Mouse (Mus musculus): Measurements from ENCODE around the gene Gm10277.

Gene Gm10277

GRCm38 (mm10) chr11:77800491-77800868 is 12.9 kb upstream of the Gm10277 start:
- ATAC-seq (ENCODE audit: low TSS enrichment): peak; percentile 69

GRCm38 (mm10) chr11:77795216-77795615 is 7.7 kb upstream of the Gm10277 start:
- ATAC-seq (ENCODE audit: low TSS enrichment): peak; percentile 25; the same call in 1 of the 2 replicates

DNA sequence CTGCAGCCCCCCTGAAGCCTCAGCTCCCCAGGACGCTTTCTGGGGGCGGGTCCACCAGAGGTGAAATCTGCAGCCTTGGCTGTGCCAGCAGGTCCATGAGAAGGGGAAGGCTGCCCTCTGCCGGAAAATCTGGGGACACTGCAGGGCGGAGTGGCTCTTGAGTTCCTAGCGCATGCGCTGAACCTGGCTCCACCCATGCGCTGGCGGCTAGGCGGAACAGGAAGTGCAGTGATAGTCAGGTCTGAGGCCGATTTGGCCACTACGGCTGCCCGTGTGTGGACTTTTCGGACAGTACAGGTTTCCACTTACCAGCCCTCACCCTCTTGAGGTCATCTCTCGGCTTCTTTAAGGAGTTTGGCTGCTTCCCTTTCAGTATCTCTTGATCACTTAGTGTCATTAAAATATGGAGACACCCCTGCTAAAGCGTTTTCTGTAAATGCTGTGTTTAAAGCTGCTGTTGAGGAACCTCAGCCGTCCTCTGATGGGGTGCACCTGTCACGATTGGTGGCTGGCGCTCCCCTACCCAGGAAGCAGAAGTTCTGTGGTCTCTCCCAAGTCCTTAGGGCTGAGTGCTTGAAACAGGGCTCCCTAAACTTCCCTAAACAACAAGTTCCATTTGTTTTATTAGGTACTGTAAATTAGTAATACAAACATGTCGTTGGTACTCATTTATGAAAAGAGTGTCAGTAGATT is 5.8 kb upstream of the Gm10277 start:
- peak; percentile 85 for ATAC-seq (ENCODE audit: low TSS enrichment)

- no peak for ATAC-seq (ENCODE audit: low TSS enrichment)
These were observed 5.0 kb upstream of the Gm10277 start for GRCm38 (mm10) chr11:77792566-77792909.

GRCm38 (mm10) chr11:77791752-77792565 is 4.4 kb upstream of the Gm10277 start:
- ATAC-seq (ENCODE audit: low TSS enrichment): no peak

GRCm38 (mm10) chr11:77791241-77791727 is 3.7 kb upstream of the Gm10277 start:
- no peak for ATAC-seq (ENCODE audit: low TSS enrichment)

- ATAC-seq (ENCODE audit: low TSS enrichment): no peak
These were observed 2.7 kb upstream of the Gm10277 start for GRCm38 (mm10) chr11:77790286-77790685.

GRCm38 (mm10) chr11:77789512-77789911 is 2.0 kb upstream of the Gm10277 start:
- no peak for ATAC-seq (ENCODE audit: low TSS enrichment)

DNA sequence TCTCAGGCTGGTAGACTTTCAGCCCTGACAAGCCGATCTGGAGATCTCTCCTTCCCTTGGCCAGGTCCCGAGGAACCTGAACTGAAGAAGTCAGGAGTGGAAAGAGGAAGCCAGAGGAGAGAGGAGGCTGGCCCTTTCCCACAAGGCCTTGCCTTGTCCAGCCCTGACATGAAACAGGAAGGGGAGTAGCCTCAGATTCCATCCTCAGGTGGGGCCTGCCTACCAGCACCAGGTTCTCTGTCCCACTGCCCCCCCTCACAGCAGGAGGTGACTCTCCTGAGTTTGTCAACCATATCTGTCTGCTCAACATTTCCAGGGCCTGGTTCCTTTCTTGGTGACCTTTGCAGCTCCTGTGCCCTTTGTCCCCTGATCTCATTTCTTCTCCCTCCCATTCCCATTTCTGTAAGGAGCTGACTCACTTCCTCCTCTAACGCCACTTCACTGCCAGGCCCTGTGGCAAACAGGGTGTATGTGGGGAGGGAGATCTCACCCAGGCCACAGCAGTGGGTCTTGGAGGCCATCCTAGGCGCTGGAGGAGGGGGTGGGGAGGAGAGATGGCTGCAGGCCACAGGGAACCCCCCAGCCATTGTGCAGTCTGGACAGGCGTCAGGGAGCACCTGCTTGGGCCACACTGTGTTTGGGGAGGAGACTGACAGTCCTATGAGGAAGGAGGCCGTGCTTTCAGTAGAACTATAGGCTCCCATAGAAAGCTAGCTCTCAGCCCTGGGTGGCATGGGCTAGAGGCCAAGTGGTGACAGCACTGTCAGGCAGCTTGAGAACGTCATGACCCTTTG is 1.6 kb downstream of the Gm10277 start:
- ATAC-seq (ENCODE audit: low TSS enrichment): peak; percentile 35; the same call in 1 of the 2 replicates

- ATAC-seq (ENCODE audit: low TSS enrichment): no peak
These were observed 2.2 kb downstream of the Gm10277 start for GRCm38 (mm10) chr11:77785396-77785767.

DNA sequence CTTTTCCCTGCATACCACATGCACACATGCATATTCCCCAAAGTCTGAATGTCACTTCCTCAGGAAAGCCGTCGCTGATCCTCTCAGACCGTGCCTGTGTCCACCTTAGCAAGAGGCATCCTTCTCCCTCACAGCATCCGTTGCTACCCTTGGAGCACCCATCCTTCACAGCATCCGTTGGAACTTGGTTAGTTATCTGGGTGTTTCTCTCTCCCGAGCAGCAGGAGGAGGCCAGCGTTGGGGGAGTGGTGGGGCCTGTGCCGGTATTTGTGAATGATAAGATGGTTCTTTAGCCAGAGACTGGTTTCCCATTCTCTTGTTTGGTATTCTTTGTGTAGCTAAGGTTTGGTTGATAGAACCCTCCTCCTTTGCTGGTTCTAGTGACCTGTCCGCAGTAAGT is 2.7 kb downstream of the Gm10277 start:
- ATAC-seq (ENCODE audit: low TSS enrichment): no peak

- peak; percentile 50; the same call in 1 of the 2 replicates for ATAC-seq (ENCODE audit: low TSS enrichment)
These were observed 3.5 kb downstream of the Gm10277 start for GRCm38 (mm10) chr11:77783747-77784646.

DNA sequence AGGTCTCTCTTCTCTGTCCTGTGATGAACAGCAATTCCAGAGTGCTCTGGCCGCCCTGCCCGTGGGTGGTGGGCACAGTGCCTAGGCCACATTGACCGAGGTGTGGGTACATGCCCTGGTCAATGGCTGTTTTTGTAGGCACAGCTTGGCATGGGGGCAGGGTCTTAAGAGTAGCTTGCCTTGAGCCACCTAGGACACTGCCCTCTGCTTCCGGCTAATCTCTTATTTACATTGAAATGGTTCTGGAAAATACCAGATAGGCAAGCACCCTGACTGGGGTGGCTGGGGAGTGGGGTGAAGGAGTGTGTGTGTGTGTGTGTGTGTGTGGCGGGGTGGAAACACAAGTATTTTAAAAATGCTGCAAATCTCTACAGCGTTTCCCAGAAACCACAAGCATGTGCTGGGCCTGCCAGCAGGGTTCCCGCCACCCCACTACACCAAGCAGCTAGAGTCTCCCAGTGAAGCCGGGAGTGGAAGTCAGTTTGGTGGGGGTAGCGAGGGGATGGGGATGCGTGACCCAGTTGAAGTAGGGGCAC is 4.3 kb downstream of the Gm10277 start:
- ATAC-seq (ENCODE audit: low TSS enrichment): no peak

DNA sequence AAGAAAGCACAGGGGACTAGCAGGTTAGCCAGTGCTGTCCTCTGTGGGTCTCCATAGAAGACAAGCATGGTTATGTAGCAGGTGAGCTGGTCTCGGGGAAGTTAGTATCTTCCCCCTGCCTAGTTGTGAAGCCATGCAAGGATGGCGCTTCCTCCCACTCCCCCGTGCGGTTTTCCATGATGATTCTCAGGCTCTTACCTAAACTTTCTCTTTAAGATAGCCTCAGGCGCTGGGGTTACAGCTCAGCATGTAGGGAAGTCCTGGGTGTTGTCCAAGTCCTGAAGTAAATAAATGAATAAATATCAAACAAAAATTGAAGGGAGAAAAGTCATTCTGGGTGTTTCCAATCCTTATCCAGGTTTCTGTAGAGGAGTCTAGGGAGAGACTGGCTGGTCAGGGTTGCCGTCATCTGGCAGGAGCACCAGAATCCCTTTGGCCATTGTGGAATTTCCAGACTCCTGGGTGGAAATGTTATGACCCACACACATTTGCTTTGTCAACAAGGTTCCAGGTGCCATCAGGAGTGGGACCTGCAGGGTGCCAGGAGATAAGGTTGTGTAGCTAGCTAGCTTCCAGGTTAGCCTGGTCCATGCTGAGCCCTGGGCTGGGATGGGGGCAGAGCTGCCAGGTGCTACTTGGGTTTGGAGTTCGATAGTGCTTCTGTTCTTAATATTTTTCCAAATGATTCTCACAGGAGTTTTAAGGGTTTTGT is 5.3 kb downstream of the Gm10277 start:
- ATAC-seq (ENCODE audit: low TSS enrichment): no peak

DNA sequence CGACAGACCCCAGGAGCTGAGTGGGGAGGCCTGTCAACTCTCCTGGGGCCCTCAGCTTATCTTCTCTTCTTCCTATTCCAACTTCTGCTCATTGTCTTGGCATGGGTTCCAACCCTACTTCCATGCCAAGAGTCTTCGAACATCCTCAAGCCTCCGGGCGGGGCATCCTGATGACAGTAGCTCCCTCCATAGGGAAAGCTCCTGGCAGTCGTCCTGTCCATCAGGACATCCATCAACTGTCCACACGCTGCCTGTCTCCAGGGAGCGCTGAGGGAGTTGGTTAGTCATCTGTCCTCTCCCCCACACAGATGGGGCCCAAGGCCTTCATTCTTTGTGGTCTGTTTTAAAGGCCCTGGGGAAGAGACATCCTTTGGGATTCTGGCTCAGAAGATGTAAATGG is 6.5 kb downstream of the Gm10277 start:
- no peak for ATAC-seq (ENCODE audit: low TSS enrichment)

GRCm38 (mm10) chr11:77779240-77779639 is 8.3 kb downstream of the Gm10277 start:
- no peak for ATAC-seq (ENCODE audit: low TSS enrichment)

- no peak for ATAC-seq (ENCODE audit: low TSS enrichment)
These were observed 9.6 kb downstream of the Gm10277 start for GRCm38 (mm10) chr11:77777937-77778336.

DNA sequence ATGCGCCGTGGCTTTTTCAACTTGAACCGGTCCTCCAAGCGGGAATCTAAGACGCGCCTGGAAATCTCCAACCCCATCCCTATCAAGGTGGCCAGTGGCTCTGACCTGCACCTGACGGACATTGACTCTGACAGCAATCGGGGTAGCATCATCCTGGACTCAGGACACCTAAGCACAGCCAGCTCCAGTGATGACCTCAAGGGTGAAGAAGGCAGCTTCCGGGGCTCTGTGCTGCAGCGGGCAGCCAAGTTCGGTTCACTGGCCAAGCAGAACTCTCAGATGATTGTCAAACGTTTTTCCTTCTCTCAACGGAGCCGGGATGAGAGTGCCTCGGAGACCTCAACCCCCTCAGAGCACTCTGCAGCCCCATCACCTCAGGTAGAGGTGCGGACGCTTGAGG is 10.1 kb downstream of the Gm10277 start:
- no peak for ATAC-seq (ENCODE audit: low TSS enrichment)

DNA sequence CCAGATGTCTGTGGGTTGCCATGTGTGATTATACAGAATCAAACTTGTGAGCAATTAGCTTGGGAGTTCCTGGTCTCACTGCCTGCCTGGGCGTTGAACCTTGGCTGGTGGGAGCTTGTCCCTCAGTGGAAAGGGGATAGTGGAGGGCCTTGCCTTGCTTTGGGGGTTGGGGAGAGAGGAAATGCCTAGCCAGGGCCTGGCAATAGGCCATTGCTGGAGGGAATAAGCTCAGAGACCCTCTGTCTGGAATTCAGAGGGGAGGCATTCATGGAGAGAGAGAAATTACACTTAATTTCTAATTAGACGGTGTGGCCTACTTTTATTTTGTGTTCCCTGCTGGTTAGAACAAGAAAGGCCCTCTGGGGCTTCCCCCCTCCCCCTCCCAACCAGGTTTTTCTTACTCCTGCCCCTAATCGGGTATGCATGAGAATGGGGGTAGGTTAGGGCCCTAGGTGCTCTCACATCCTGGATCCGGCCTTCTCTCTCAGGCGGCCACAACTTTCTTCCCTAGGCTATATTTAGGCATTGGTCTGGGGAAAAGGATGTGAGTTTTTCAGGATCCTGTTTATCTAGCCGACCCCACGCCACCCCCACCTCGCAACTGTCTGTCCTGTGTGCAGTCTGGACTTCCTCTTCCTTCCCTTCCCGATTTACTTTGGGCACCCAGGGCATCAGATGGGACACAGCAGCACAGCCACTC is 11.7 kb downstream of the Gm10277 start:
- ATAC-seq (ENCODE audit: low TSS enrichment): no peak
